Mouse (Mus musculus) kidney, postnatal 14 days (tissue): ENCODE measurements around the gene Pla2r1.
A peak's percentile ranks its signal among the peaks of the same experiment; 100 is the strongest.

Experiments
- DNase-seq: peaks from one replicate; pipeline ENCODE4 v3.0.0; 2022; ENCODE audit warnings: mixed read lengths

Pla2r1 gene

DNA sequence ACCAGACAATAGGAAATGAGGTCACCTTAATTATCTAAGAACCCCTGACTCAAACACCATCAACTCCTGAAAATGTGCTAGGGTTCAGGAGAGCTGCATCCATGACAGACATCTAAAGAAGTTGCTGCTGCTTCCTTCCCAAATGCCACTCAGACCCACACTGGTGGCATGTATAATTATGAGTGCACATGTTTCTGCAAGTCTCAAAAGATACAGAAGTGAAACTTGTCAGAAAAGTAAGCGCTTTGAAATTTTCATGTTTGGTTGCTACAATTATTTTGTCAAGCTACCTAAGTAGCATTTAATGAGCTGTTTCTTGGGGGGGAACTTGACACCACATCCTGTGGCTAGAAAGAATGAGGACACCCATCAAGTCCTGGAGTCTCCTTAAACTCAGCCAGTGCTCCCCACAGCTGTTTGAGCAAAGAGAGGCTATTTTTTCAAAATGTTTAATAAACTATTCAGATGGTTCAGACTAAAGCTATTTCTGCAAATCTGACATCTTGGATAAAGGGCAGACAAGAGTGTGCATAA, 52.5 kb downstream of the Pla2r1 start:
- DNase-seq = no peak

DNA sequence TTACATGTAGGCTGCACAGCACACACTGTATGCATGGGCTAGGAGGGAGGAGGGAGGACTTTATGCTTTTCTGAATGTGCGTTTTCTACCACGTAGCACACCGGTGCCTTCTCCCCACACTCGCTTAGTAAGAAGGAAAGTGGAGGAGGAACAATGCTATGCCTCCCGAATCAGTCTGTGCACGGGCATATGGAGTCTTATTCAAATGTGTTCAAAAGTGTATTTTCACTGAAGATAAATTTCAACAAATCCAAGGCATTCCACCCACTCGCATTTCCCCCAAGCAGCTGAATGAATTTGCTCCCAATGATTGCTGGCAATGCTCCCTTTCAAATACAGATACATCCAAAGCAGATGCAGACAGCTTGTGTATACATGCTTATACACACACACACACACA, 73.2 kb downstream of the Pla2r1 start:
- no peak for DNase-seq

DNA sequence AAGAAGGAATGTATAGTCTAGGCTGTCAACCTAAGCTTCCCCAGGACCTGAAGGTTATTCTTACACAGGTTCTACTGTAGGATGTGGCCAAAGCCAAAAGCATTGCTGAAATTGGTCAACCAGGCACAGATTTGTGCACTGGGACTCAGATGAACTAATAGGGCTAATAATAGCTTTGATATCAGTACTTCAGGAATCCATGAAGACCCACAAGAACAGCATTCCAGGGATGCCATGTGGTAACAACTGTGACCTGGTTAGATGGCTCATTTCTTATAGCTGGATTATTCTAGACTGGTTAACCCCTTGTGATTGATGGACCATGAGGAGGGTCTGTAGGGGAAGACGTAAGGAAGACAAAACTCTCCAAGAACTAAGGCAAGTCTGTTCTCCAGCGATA, 74.3 kb downstream of the Pla2r1 start:
- no peak for DNase-seq

DNA sequence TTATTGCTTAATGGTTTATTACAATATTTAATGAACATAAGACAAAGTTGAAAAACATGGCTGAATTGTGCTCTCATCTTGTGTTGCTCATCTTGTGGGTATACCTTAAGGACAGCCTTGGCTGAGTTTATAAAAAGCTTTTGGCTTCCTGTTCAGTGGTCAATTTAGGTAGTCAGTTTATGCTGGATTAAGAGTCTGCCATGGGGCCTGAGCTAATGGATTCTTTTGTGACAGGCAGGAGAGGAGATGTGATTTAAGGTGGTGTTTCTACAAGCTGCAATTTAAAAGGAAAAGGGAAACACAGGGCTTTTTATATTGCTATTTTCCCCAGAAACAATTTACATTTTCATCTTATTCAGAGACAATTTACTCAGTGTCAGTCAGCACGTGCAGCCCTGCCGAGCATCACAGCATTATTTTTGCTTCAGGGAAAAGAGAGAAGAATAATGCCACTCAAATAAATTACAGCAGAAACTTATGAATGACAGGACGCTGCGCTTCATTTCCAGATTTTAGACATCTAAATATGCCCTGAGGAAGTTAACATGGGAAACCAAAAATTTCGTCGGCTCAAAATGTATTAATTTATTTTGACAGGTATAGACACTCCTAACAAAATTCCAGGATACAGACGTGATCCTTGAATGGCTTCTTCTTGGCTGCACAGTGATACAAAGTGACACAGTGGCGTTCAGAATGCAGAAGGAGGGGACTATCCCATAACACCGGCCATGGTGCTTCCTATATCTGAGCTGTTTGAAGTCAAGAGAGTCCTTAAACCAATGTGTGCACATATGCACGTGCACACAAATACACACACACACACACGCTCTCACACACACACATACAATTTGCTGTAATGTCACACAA, 84.0 kb downstream of the Pla2r1 start:
- no peak for DNase-seq

DNA sequence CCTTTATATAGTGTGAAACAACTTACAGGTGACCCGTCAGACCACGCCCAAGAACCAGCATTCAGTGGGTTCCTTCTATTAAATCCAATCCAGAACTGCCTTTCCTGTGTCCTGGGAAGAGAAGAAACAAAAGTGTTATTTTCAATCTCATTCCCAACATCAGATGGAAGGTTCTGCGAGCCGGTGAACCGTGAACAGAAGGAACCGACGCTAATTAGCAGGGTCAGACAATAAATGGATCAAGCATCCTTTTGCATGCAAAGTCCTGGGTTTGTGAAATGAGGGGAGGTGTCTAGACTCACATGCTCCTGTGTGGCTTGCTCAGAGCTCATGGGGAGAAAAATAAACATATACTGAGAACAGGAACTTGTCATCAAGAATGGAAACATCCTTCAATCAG, 100.7 kb downstream of the Pla2r1 start:
- no peak for DNase-seq

DNA sequence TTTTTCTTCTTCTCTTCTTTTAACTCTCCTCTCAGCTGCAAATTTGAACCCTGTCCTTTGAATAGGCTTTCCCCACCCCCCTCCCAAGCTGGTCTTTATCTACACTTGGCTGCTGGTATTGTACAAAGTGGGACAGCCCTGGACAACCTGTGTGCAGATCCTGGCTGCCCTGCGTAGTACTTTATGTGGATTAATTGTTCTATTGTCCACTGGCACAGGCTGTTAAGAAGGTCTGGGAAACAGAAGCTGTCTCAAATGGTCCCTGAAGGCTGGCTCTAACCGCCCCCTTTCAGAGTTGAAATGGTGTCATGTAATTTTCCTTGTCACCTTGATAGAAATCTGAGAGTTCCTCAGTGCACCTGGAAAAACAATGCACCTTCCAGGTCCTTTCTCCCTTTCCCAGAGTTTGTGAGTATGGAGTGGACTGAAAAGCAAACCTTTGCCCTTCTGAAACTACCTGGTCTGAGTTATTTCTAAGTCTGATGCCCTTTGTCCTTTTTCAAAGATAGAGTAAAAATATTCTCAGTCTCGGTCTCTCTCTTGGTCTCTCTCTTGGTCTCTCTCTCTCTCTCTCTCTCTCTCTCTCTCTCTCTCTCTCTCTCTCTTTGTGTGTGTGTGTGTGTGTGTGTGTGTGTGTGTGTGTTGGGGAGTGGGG, 101.9 kb downstream of the Pla2r1 start:
- DNase-seq = no peak

DNA sequence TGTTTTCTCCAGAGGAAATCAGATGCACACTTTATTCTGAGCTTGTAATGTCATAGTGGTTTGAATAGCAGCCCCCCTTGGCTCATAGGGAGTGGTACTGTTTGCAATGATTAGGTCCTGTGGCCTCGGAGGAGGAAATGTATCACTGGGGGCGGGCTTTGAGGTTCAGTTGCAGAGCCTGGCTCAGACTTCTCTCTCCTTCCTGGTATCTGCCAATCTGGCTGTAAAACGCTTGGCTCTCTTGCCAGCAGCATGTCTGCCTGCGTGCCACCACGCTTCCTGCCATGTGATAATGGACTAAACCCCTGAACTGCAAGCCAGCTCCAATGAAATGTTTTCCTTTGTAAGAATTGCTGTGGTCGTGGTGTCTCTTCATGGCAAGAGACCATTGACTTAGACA, 103.4 kb downstream of the Pla2r1 start:
- no peak for DNase-seq

DNA sequence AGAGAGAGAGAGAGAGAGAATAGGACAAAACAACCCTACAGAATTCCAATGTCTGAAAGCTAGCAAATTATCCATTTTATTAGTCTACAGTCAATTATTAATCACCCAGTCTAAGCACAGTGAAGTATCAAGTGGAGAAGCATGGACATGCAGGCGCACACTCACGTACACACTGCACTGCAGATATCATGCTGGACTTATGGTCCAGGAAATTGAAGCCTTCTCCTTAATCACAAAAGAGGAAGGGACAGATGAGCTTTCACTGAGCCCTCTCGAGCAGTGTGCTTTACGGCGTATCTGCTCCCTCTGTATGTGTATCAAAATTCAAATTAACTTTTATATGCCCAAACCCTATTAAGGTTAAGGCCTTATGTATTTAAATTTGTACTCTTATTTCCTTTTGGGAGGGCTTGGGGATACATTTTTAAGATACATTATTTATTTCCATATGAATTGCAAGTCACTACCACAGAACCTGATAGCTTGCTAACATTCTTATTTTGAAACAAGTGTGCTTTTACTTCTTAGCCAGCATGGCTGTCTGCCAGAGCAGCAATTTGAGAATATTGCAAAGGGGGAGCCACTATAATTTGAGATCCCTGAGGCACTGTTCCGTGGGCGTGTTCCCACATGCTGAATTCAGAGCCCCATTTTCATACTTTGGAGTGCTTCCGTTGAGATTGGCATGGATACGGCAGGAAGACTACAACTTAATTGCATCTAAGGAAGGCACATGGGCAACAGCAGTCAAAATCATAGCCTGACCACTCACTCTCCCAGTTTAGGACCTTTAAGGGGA, 108.2 kb downstream of the Pla2r1 start:
- DNase-seq = peak; percentile 10

DNA sequence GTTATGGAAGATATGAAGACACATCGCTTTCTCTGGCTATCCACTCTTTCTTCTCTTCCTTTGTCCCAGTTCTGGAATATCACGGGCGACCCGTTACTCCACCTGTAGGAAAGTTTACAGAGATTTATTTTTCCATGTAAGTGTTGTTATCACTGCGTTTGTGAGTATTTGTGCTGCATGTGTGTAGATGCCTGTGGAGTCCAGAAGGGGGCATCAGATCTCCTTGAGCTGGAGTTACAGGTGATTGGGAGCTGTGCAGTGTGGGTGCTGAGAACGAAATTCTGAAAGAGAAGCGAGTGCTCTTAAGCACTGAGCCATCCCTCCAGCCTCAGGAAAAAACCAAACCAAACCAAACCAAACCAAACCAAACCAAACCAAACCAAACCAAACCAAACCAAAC, 109.8 kb downstream of the Pla2r1 start:
- no peak for DNase-seq

DNA sequence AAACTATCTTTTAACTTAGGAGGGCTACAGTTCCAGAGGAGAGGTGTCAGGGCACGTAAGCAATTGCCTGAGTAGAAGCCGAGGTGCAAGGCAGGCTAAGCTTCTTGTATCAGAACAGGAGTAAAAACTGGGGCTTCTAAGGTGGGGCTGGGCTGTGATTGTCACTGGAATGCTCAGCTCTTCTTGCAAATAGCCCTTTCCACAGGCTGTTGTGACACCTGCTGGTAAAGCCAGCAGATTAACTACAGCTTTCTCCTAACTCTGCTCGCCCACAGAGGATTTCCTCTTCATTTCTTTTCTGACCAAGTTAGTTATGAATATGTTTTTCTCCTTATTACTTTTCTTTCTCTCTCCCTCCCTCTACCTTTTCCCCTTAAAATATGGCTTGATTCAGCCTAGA, 111.2 kb downstream of the Pla2r1 start:
- no peak for DNase-seq

DNA sequence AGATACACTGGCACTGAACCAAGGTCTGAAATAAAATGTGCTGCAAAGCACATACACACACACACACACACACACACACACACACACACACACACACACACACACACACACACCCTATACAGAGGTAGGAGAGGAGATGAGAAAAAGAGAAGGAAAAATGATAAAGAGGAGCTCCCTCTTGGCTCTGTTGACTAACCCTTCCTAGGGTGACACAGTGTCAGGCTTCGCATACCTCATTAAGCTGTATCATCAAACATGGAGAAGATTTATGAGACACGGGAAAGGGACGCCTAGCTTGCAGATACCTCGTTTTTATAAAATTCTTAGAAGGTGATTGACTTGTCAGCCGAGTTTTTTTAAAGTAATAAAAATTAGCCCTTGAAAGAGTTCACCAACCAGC, 116.3 kb downstream of the Pla2r1 start:
- no peak for DNase-seq

DNA sequence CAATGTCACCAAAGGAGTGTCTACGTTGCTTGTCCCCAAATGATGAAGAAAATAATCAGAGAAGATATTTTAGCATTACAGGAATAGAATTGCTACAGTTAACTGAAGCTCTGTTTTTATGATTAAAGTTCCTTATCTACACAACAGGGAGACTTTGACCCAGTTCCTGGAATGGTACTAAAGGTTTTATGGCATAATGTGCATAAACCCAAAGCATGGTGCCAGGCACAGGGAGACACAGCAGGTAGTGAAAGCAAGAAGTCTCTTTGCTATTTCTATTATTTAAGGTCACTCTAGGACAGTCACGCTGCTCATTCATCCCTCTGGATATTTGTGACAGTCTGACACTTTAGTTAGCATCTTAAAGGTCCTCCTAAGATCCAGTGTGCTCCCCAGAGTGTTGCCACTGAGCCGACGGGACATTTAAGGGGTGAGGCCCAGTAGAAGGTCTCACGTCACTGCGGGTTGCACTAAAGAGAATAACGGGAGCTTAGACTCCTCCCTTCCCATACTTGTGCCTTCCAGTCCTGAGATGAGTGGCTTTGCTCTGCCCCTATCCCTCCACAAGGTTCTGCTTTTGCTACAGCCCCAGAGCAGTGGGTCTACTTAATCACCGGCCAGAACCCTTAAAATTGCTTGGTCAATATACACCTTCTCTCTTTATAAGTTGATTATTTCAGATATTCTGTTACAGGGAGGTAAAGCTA, 122.6 kb downstream of the Pla2r1 start:
- no peak for DNase-seq

DNA sequence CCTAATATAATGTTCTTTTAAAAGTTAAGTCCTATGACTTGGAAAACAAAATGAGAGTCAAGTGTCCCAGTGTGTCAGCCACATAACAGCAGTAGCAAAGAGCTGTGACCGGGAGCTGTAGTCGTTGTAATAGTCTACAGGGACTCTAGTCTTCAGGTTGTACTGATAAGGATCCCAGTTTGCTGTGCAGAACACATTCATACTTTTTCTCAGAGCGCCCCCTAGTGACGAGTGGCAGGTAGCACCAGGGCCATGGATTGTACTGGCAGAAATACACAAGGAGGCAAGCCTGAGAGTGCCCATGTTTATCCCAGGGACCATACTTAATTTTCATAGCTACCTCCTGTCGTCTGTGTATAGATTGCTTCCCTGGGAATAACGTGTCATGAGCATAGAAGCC, 135.0 kb downstream of the Pla2r1 start:
- peak; percentile 81 for DNase-seq

DNA sequence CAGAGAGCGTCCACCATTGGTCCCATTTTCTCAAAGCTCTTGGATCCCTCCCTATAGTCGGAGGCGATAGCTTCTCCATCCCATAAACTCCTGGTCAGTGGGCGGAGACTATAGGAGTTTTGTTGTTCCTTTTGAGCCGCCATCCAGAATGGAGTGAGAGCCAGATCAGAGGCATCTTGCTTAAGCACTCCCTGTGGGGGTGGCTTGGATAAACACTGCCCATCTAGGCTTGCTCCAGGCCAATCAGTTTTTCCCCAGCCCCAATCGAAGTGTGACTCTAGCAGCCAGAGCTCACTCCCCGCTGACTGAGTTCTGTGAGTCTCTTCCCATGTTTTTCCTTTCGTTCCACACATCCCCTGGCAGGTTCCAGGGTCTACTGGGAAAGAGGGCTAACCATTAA, 138.8 kb downstream of the Pla2r1 start:
- no peak for DNase-seq

DNA sequence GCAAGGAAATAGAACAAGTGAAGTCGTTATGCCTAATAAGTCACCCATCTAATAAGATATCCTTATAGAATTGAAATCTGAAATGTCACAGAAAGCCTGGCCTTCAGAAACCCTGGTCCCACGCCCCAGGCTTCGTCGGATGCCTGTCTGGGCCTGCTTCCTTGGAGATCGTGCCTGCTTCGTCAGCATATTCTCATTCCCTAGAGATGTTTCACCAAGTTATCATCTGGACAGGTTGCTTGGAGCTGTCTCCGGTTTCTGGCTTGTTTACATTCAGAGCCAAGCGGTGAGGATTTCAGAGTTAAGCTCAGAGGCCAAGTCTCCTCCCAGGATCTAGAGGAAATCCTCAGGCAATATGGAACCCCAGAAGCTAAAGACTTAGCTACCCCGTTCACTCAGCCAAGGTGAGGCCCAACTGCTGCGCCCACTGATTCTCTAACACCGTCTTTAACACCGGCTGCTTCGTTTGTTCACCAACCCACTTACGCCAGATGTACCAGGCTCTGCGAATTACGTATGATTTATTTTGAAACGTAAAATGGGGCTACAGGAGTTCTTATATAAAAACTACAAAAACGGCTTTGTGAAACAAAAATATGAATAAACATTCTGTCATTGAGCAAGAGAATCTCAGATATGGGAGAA, 140.0 kb downstream of the Pla2r1 start:
- DNase-seq = no peak

DNA sequence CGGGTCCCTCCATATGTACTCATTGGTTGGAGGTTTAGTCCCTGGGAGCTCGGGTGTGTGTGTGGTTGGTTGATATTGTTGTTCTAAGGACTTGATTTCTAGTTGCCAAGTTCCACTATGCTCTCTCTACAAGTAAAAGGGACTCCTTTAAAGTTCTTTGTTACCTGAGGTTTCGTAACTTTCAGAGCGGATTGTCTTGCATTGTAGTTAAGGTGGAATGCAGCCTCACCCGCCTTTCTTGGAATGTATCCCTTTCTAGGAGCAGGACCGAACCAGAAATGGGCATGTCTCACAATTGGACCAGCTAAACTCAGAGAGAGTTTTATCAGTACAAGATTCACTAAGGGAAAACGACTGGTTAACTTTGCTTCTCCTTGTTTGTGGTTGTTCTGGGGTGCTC, 141.9 kb downstream of the Pla2r1 start:
- no peak for DNase-seq

DNA sequence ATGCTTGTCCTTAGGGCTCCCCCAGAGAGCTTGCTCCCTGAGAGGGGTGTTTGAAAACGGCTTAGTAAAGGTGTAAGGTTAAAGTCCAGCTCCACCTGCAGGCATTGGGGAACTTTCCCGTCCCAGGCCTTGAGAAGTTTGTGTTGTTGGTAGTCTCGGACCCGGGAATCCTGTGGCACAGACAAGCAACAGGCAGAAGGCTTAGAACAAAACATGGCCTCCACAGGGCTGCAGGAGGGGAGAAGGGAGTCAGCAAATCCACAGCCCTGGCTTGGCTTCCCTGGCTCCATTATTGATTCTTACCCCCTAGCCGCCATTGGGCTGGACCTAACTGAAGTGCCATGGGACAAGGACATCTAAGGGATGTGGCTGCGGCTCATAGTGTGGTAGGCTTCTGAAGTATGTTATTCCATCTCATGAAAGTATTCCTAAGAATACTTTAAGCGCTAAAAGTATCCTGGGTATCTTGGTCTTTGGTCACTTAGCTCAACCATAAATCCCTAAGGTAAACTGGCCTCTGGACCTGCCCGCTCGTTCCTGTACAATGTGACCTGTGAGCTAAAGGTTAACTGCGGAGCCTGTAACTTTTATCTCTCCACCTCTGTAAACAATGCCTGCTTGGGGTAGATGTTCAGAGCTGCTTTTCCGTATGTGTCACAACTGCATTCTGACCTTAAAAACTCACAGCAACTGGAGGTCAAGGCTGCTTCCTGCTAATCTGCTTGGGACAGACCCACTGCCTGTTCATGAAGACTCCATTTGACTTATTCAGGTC, 142.9 kb downstream of the Pla2r1 start:
- DNase-seq = peak; percentile 8

DNA sequence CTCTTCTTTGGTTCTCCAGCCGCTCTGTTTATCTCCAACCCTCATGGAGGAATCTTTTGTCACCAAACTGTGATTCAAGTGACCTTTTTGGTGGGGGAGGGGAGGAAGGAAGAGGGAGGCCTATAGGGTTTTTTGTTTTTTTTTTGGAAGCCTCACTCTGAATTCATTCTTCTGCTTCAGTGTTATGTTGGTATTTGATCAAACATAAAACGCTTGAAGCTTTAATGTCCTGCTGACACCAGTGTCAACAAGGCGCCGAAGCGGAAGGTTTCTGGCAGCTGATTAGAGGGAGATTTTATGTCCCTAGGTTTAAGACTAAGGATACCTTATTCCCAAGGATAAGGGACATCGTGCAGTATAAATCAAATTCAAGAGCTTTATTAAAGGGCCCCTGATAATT, 143.9 kb downstream of the Pla2r1 start:
- no peak for DNase-seq

DNA sequence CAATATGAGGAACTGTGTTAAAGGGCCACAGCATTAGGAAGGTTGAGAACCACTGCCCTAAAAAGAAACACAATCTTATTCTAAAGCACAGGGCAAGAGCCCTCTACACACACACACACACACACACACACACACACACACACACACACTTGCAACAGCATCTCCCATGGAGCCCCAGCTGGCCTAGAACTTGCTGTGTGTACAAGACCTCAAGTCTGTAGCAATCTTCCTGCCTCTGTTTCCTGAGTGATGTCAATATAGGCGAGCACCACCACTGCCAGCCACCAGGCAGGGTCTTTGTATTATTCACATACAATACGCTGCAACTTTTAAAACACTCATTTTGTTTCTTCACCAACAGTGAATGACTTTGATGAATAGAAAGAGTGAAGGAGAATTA, 145.7 kb downstream of the Pla2r1 start:
- no peak for DNase-seq

DNA sequence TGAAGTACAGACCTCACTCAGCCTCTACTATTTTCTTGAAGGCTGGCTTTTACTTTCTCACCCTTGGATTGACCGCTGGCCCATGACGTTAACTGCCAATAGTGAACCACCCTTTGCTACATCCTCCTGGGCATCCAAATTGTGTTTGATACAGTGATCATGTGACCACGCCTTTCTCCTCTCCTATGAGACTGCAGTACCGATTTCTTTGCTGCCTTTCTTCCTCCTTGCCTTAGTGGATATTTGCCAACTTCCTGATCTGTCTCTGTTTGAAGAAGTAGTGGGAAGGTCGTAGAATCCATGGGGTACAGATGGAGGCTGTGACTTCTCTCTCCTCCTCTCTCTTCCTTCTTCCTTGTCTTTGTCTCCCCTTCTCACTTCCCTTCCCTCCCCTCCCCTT, 147.7 kb downstream of the Pla2r1 start:
- DNase-seq = no peak

DNA sequence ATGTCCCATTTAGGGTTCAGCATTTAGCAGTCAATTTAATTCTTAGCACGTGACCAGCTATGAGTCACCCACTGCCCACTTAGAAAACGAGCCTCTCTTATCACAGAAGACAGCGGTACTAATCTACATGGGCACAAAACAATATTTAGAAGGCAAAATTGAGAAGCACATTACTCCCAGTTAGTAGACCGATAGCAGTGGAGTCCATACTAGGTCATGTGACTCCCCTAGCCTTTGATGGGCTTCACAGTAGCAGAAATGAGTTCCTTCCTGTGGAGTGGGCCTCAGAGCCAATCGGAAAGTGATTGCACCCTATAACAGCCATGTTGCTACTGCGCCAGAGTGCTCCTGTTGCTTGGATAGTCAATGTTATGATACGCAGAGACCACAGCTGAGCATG, 148.3 kb downstream of the Pla2r1 start:
- DNase-seq = no peak

DNA sequence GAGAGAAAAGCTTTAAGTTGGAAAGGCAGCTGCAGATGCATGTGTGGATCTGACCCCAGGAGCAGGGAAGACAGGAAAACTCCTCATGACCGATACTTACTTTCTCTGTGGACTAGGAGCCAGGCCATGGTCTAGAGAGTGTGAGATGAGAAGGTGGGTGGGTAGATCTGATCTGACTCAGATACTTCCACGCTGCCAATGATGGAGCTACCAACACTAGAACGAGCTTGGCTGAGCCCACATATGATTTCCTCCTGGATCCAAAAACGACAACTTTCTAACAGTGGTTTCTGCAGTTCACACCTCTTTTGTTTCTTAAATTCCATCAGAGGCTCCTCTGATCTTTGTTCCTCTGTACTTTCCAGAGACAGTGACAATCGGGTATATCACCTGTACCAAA, 151.4 kb downstream of the Pla2r1 start:
- DNase-seq = no peak
